Mouse (Mus musculus): ENCODE data around the gene Ccl1.
A peak's percentile ranks its signal among the peaks of the same experiment; 100 is the strongest.

Ccl1 gene

DNA sequence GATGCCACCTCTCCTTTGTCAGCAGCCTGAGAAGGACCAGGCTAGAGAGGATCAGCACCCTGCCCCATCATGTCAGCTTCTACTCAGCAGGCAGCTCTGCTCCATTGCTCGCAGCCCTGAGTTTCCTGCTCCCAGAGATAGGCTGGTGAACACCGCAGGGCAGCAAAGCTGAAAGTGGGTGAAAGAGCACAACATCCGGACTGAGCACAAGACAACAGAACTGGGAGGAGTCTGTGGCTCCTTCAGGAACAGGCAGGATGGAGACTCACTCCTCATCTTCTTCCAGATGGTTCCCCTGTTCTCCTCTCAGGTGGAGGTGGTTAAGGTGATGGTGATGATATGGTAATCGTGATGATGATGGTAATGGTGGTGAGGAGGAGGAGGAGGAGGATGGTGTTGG lies at the start of gene Ccl1:
Gene Ccl1 (minus strand): TSS at position 101 of the 400 bp plus-strand sequence.
- no peak for DNase-seq (ENCODE audit: low read depth, low spot score)

DNA sequence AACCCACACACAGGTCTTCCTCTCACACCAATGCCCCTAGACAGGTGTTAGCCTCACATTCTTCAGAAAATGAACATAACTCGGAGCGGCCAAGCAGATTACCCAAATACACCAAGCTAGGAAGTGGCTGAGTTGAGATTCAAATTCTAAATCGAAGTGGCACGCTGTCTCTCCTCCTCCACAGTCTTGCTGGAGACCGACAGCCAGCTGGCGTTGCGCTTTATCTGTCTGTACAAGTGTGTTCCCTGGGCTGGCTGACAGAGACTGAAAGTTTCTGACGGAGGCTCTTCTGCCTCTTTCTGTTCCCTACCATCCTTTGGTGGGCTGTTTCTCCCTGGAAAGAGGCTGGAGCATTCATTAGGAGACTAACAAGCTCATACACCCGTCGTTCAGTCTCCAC lies 45.5 kb upstream of the Ccl1 start:
- DNase-seq (ENCODE audit: low read depth, low spot score) = no peak

DNA sequence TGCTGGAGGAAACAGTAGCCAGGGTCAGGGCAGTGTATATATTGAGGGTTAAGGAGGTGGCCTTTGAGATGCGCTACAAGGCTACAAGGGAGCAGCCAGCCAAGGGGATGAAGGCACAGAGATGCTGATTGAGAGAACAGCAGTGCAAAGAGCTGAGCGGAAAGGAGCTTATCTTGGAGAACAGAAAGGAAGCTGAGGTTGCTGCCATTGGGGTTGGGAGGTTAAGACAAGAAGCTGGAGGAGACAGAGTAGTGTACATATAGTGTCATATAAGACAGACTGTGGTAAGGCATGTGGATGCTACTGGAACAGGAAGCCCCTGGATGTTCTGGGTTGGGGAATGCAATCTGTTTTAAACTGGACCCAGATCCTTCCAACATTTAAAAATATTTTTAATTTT lies 35.4 kb upstream of the Ccl1 start:
- DNase-seq (ENCODE audit: low read depth, low spot score) = no peak

GRCm38 (mm10) chr11:82340416-82340815 lies 34.9 kb upstream of the Ccl1 start:
- no peak for DNase-seq (ENCODE audit: low read depth, low spot score)

GRCm38 (mm10) chr11:82339921-82340401 lies 34.5 kb upstream of the Ccl1 start:
- DNase-seq (ENCODE audit: low read depth, low spot score) = no peak

DNA sequence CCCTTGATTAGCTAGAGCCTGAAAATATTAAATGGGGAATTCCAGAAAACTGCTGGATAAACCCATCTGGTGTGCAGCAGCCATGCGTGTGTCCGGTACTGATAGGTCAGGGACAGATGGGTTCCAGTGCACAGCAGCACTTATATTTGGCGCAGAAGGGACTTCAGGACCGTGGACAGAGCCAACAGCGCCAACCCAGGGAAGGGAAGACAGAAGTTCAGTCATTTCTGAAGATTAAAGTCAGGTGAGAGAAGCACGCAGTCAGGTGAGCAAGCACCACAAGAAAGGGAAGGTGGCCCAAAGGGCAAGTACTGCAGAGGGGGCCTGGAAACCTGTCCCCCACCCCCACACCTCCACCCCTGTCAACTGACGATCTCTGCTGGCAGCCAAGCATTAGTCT lies 7.7 kb upstream of the Ccl1 start:
- peak; percentile 28 for DNase-seq (ENCODE audit: low read depth, low spot score)

- no peak for DNase-seq (ENCODE audit: low read depth, low spot score)
These were observed 5.0 kb upstream of the Ccl1 start for GRCm38 (mm10) chr11:82310336-82311045.

- DNase-seq (ENCODE audit: low read depth, low spot score) = no peak
These were observed 7.6 kb downstream of the Ccl1 start for GRCm38 (mm10) chr11:82297895-82298294.

GRCm38 (mm10) chr11:82290841-82291240 lies 14.6 kb downstream of the Ccl1 start:
- no peak for DNase-seq (ENCODE audit: low read depth, low spot score)

DNA sequence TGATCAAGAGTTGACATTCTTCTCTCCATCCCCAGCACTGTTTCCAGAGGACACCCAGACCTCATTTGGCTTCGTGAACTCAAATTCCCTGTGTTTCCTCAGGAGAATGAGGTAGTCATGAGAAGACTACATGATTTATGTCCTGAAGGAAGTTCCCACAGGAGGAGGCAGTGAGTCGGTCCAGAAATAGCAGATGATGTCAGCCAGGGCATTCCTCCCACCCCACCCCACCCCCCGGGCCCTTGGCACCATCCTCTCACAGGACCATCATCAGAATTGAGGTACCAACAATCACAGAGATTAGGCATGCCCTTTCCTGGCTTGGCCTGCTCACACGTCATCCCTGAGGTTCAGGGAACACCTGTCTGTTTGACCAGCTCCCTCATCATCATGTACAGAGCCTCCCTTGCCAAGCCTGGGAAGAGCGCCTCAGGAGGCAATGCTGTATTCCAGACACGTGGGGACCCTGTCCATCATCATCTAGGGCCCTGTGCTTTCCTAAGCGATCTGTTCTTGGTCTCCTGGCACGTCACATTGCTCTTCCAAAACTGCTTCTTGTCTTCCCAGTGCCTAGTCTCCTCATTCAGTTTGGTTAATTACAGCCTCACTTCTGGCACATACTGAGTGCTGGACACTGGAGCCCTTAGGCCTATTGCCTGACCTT lies 31.2 kb downstream of the Ccl1 start:
- no peak for DNase-seq (ENCODE audit: low read depth, low spot score)

GRCm38 (mm10) chr11:82259131-82259530 lies 46.4 kb downstream of the Ccl1 start:
- no peak for DNase-seq (ENCODE audit: low read depth, low spot score)

- no peak for DNase-seq (ENCODE audit: low read depth, low spot score)
These were observed 49.9 kb downstream of the Ccl1 start for GRCm38 (mm10) chr11:82255601-82256000.

GRCm38 (mm10) chr11:82253421-82253820 lies 52.1 kb downstream of the Ccl1 start:
- no peak for DNase-seq (ENCODE audit: low read depth, low spot score)

DNA sequence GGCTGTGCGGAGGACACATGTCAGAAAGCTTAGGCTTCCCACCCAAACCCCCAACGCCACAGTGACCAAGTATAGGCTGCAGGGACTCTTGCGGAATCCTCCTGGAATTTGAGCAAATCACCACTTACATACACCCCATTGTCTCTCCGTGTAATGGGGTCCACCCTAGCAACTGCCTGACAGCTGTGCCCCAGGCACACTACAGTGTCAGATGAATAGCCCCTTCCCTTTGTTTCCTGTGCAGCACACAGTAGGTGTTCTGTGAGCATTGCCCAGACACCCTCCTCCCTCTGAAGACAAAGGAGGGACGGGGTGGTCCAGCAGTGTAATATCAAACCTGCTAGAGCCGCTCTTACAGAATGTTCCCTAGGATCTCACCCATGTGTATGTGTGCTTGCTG lies 54.2 kb downstream of the Ccl1 start:
- peak; percentile 50 for DNase-seq (ENCODE audit: low read depth, low spot score)

DNA sequence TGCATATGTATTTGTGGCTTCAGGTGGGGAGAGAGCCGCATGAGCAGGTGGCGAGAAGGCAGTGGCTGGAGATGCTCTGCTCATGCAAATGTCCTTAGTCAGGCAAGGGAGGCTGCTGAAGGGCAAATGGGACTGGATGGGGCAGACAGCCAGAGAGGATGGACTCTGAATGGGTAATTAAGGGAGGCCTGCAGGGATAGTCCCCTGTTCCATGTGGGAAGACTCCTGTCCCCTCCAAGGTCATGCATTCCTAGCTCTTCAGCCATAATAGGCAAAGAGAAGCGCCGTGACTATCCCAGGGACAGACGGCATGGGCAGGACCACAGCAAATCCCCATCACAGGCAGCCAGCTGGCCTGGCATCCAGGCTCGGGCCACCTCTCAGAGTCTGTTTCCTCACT lies 55.5 kb downstream of the Ccl1 start:
- DNase-seq (ENCODE audit: low read depth, low spot score) = no peak

GRCm38 (mm10) chr11:82237439-82237838 lies 68.1 kb downstream of the Ccl1 start:
- no peak for DNase-seq (ENCODE audit: low read depth, low spot score)

DNA sequence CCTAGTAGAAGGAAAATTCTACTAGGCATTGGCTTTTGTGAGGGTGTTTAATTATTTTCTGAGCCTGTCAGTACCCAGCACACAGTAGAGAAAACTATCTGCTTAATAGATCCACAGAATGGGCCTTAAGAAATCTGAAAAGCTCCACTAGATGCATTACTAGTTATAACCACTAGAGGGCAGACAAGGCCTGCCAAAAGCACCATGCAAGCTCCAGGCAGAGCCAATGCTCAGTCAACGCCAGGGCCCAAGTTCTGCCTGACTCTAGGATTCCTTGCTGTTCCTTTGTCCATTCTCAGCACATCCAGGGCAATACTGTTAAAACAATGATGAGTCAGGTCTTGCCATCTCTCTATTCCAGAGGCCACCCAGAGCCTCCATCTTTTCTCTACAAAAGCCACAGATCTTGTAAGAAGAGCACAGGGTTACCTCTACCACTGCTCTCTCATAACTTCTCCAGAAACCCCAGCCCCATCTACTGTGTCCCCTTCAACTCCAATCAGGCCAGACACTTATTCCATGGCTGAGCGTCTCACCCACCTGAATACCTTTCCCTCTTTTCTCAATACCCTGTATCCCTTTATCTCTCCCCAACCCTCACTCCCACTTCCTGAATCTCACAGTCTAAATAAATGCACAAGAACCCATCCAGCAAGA lies 69.8 kb downstream of the Ccl1 start:
- peak; percentile 65 for DNase-seq (ENCODE audit: low read depth, low spot score)

DNA sequence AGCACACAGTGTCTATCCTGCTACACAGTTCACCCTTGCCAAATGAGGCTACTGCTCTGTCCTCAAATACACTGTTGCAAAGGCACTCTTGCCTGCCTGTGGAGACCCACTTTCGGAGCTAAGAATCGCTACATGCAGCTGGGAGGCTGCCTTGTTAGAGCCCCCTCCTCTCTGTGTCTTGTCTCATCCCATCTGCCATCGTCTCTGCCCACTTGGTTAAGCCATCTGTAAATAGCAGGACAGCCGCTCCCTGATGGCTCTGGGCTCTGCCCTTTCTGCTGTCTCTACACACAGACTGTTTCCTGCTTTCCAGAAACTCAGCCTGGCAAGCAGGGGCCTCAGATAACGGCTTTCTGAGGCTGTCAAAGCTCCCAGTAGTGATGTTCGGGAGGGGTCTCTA lies 71.5 kb downstream of the Ccl1 start:
- DNase-seq (ENCODE audit: low read depth, low spot score) = no peak

GRCm38 (mm10) chr11:82226976-82227375 lies 78.5 kb downstream of the Ccl1 start:
- no peak for DNase-seq (ENCODE audit: low read depth, low spot score)

GRCm38 (mm10) chr11:82225936-82226335 lies 79.6 kb downstream of the Ccl1 start:
- DNase-seq (ENCODE audit: low read depth, low spot score) = no peak

DNA sequence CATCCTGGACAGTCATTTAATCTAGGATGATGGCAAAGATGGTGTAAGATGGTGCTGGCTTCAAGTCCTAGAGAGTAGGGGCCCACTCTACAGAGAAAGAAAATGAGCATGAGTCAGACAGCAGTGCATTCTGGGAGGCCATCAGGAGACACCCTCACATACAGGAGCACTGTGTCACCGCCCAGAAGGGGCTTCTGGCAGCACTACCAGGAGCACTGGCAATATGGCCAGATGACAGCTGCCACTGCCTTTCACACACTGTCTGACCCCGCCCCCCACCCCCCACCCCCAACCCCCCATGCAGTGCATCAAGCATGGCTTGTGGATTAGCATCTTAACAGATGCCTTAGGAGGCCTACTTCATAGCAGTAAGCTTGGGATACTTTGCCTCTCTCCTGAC lies 89.0 kb downstream of the Ccl1 start:
- DNase-seq (ENCODE audit: low read depth, low spot score) = no peak

- no peak for DNase-seq (ENCODE audit: low read depth, low spot score)
These were observed 91.1 kb downstream of the Ccl1 start for GRCm38 (mm10) chr11:82214405-82214804.

All from ES-CJ7 (cell line).